Mouse (Mus musculus) ovary, postnatal 36 days (tissue): ENCODE results near the gene Myl6.
A peak's percentile ranks its signal among the peaks of the same experiment; 100 is the strongest.
"Not testable (repeated sequence)": the region's sequence is repeated elsewhere in the genome, so short reads cannot be mapped to it uniquely, and the experiment has no call there.

Experiments
- DNase-seq: peaks from one replicate; pipeline ENCODE4 v3.0.0; 2022; ENCODE audit warnings: low spot score, mixed read lengths

The Myl6 gene

GRCm38 (mm10) chr10:128509831-128510230 lies 15.9 kb upstream of the Myl6 start:
- no peak for DNase-seq

DNA sequence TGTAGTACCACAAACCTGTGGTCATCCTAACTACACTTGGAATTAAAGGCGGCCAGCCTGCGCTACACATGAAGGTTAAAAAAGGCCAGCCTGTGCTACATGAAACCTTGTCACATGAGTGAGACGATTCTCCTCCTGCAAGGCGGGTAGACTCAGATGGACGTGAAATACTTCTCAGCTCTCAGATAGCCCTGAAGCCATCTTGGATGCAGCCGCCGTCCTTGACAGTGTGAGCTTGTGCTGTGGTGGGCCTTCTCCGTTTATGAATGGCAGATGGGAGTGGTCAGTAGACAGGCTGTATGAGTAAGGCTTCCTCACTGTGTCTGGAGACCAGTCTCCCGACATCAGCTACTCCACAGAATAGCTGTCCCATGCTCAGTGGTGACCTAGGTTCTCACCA lies 15.3 kb upstream of the Myl6 start:
- DNase-seq = no peak

- no peak for DNase-seq
These were observed 14.3 kb upstream of the Myl6 start for GRCm38 (mm10) chr10:128508260-128508659.

GRCm38 (mm10) chr10:128505974-128506373 lies 12.0 kb upstream of the Myl6 start:
- no peak for DNase-seq

DNA sequence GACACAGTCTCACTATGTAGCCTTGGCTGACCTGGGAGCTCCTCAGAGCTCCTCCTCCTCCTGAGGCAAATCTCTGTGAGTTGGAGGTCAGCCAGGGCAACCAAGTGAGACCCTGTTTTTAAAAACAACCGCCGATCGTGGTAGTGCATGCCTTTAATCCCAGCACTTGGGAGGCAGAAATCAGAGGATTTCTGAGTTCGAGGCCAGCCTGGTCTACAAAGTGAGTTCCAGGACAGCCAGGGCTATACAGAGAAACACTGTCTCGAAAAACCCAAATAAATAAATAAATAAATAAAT lies 11.4 kb upstream of the Myl6 start:
- peak; percentile 56 for DNase-seq

- DNase-seq = no peak
These were observed 10.9 kb upstream of the Myl6 start for GRCm38 (mm10) chr10:128504641-128505370.

DNA sequence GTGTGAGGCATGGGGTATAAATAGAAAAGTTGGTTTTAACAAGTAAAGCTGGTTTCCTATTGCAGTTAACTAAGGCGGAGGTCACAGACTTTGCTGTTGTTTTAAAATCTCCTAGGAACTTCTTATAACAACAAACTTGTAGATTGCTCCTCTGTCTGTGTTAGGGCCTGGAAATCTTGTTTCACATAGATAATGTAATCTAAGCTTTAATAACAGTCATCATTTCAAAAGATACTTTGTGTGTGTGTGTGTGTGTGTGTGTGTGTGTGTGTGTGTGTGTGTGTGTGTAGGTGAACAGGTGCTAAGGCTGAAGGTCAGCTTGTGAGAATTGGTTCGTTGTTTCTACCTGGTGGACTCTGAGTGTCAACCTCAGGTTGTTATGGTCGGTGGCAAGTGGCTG lies 10.1 kb upstream of the Myl6 start:
- DNase-seq = no peak

- no peak for DNase-seq
These were observed 9.6 kb upstream of the Myl6 start for GRCm38 (mm10) chr10:128503532-128503931.

GRCm38 (mm10) chr10:128502341-128502740 lies 8.4 kb upstream of the Myl6 start:
- no peak for DNase-seq

DNA sequence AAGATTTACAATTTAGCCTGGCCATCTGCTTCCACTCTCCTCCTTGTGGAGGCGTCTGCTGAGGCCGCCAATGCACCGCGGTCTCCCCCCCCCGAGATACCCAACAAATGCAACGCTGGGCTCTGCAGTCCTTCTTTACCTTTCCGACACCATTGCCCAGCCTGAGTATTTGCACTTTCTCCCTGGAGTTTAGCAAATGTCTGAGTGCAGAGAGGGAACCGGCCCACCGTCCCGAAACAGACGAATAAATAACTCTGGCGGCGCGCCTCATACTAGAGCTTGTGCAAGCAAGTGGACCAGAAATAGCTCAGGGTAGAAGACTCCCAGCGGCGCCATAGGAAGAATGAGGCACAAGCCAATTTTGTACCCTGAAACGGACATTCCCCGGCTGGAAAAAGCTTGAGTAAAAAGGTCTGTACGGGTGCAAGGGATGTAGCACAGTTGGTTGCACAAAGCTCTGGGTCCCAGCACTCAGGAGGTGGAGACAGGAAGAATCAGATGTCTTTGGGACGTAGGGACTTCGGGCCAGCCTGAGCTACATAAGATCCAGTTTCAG lies 5.2 kb upstream of the Myl6 start:
- peak; percentile 59 for DNase-seq

GRCm38 (mm10) chr10:128498590-128498989 lies 4.6 kb upstream of the Myl6 start, which contains the start of gene Myl6b:
Gene Myl6b, minus strand, starts transcription at chr10:128498685.
- DNase-seq = peak; percentile 91

GRCm38 (mm10) chr10:128497134-128497737 lies 3.3 kb upstream of the Myl6 start:
- no peak for DNase-seq

GRCm38 (mm10) chr10:128496509-128497077 lies 2.6 kb upstream of the Myl6 start:
- DNase-seq = no peak

GRCm38 (mm10) chr10:128495903-128496302 lies 2.0 kb upstream of the Myl6 start:
- DNase-seq = no peak

- DNase-seq = no peak
These were observed 1.3 kb upstream of the Myl6 start for GRCm38 (mm10) chr10:128495270-128495669.

- DNase-seq = no peak
These were observed 811 bp upstream of the Myl6 start for GRCm38 (mm10) chr10:128494667-128495245.

DNA sequence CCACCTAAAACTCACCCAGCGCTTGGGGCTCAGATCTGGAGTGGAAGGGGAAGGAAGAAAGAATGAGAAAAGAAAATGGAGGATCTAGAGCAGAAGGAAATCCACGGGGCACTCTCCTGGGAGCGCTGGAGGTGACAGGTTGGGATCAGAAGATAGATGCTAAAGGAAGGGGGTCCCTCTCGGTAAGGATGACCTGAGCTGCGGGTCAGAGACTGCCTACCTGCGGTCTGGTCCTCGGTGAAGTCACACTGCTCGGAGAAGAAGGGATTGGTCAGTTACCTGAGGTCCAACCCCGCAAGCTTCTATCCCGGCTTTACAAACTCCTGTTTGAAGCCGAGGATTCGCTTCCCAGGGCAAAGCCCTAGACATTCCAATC lies 638 bp downstream of the Myl6 start:
- no peak for DNase-seq

DNA sequence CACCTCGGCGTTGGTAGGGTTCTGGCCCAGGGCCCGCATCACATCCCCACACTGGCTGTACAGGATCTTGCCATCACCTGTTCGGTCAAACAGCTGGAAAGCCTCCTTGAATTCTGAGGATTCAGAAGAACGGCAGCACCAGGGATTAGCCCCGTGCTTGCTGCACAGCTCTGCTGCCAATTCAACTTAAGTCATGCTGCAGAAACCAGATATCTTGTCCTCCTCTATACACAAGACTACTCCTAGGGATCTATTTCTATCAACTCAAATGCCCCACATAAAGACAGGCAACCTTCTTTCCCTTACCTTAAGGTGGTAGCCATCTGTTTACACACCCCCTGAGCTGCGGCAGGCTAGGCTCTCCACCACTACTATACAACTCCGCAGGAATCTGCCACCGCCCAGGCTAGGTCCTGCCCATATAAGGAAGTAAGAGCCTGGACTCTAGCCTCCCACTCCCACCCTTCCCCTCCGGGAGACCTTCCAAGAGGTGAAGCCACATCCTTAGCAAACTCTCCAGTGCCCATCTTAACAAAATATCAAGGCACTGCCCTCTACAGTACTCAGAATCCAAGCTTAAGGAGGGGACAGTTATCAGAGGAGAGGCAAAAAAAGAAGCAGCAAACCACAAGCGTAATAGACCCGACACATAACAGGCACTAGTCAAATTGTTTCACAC lies 1.2 kb downstream of the Myl6 start:
- peak; percentile 59 for DNase-seq

- DNase-seq = not testable (repeated sequence)
These were observed 1.9 kb downstream of the Myl6 start for GRCm38 (mm10) chr10:128492051-128492450.

DNA sequence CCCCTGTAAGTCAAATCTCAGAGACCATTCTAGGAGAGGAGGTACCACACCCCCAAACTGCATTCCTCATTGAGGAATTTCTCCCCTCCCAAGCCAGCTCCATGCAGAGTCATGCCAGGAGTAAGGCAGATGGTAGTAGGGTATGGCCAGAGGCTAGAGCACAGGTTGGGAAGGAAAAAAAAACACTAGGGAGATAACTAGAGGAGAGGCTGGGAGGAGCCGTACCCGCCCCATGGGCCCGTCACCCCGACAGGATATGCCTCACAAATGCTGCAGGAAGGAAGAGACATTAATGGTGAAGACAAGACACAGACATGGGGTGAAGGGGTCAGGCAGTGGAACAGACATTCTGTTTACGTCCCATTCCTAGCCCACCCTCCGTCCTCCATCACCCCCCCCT lies 2.5 kb downstream of the Myl6 start:
- no peak for DNase-seq

DNA sequence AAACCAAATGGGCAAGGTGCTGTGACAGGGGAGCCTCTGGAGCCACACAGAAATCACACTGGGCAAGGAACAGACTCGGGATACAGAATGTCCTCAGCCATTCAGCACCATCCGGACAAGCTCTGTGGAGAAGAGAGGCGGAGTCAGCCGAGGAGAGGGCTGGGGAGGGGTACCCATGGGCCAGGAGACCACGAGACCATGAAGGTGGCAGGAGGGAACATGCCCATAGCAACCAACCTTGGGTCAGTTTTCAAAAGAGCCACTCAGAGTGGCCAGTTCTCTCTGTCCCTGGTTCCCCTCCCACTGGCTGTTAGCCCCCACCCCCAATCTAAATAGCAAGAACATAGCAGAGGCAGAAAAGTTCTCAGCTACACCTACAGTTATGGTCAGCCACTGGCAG lies 3.0 kb downstream of the Myl6 start:
- no peak for DNase-seq

- no peak for DNase-seq
These were observed 3.7 kb downstream of the Myl6 start for GRCm38 (mm10) chr10:128490232-128490631.
